Mouse (Mus musculus): ENCODE results near the gene Atf5. TPM values are rescaled to one million over a fixed set of nuclear protein-coding genes. Genes with fewer than 3 reads are reported as not detected.
A peak's percentile ranks its signal among the peaks of the same experiment; 100 is the strongest.

Atf5 gene
- total RNA-seq, 2 experiments from 2014 or later: 23.3 to 25.5 TPM

DNA sequence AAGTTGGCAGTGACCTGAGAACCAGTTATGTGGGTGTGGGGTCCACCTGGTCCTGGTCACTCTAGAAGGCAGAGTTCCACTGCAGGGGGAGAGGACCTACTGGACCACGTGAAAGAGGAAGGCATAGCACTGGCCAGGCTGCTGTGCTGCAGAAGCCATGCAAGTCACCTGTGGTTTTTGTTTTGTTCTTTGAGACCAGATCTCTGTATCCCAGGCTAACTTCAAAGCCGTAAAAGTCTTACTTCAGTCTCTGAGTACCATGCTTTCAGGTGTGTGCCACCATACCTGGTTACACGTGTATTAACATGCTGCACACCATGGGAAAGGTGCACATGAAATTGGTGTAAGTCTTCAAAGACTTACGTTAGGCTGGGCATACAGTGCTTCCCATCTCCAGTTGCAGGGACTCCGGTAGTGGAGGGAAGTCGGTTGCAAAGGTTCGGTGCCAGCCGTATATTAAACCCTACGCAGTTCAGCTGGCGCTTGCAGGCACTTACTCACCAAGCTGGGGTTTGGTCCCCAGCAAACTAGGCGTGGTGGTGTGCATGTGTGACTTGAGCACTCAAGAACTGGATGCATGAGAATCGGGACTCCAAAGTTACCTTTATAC is 35.3 kb upstream of the Atf5 start:
- intact Hi-C loops (cut with DNase I): no loop called here
- no peak for DNase-seq (ENCODE audit: low spot score in 2 of 2)

DNA sequence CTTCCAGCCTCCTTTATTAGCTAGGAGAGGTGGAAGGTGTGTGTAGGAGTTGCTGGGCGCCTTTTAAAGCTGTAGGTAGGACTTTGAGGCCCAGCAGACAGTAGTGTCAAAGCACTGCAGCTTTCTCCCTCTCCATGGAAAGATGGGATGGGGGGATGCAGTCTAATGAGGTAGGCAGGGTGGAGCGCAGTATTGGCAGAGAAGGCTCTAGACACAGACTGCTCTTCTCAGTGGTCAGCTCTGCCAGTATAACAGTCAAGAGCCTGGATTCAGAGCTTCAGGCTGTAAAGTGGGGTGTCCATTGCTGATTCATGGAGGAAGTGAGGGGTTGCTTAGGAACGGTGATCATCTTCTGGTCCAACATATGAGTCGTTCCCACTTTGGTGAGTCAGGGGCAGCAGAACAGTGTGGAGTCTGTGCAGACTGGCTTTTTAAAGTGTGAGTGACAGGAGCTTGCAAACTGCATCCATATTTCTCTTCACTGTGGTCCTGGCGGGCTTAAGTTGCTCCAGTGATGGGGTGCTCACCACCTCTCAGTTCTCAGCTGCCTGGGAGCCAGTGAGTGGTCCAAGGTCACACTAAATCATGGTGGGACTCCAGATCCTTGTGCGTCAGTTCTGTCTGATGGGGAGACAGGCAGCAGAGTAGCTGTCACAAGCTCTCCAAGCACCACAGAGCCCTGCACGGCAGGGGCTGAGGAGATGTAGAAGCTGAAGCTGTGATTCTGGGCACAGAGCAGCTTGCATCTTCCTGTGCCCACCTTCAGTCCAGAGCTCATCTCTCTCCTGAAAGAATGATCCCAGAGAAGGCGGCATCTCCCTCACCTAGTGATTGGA is 34.5 kb upstream of the Atf5 start:
- no peak for DNase-seq (ENCODE audit: low spot score in 2 of 2)
- intact Hi-C loops (cut with DNase I): no loop called here

DNA sequence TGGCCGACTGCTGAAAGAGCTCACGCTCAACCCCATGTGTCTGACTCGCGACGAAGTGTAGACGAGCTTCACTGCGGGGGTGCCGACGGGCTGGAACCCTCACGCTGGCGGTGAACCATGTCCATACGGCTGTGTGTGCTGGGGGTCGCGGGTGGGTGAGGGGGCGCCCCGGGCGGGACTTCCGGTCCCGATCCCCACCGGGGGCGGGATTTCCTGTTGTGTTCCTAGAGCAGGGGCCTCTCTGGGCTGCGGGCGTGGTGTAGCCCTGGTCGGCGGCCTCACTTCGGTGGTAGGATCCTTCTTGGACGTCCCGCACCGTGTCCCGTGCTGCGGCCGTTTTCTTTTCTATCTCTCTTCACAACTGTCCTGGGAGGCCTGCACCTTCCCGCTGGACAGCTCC is 33.7 kb upstream of the Atf5 start:
- peak; percentile 78 for DNase-seq (ENCODE audit: low spot score in 2 of 2)
- intact Hi-C loops (cut with DNase I): no loop called here

DNA sequence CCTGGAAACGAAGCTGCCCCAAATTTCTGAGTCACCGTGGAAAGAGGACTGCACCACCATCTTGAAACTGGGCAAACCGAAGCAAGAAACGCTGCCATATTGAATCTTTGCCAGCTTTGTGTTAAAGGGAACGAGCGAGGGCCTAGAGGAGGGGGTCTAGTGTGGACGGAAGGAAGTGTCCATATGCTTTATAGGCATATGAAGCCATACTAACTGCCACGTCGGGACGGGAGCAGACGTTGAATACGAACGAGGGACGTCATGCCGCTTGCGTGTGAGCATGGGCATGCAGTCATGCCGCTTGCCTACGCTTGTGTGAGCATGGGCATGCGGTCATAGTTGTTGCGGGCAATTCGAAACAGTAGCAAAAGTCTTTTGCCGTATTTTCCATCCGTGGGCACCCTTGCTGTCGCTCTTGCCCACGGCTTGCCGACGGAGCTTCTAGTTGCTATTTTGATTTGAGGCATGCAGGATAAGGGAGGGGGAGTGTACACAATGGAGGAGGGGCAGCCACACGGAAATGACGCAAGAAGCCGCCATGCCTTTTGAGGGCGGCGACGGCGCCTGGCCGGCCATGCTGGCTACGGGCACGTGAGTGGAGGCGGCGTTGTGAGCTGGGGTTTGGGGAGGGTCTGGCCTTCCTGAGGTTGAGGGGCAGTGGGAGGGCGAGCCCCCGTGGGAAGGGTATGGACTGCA is 33.1 kb upstream of the Atf5 start:
- intact Hi-C loops (cut with DNase I): loop anchor here (1.0 kb wide), 1 partner anchor 41 kb away; no protein-coding TSS in a partner anchor
- peak; percentile 91 to 96 for DNase-seq (ENCODE audit: low spot score in 2 of 2)

DNA sequence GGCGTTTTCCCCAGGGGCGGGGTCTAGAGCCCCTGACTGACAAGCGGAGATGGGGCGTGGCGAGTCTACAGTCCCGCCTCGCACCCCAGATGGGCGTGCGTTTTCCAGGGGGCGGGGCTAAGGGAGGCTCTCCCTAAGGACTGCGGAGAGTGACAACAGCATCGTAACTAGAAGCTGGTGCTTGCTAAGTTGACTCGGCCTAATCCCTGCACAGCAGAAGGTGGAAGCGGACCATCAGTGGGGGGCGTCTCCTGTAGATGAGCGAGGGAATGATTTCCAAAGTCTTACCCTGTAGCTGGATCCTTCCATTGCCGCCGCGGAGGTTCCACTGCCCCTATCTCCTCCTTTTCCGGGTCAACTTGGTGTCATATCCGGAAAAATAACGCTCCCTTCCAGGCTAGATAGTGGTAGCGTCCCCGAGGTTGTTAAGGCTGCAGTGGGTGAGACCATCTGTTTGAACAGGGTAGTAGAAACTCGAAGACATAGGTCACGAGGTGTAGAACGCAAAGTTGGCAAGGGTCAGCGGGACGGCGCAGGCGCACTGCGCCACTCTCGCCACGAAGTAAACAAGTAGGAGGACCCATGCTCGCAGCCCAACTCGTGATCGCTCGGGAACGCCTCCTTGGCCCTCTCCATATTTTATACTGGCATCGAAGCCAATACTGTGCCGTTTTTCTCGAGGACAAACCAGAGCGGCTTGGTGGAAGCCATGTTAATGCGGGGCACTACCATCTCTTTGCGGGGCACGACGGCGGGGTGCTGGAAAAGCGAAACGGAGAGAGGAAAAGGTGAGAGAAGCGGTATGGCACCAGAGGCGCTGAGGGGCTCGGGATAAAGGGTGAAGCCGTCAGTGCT is 32.3 kb upstream of the Atf5 start, which contains the start of the genes Akt1s1 and Tbc1d17:
Gene Akt1s1, plus strand, starts transcription at position 431 of the 855 bp plus-strand sequence.
Gene Tbc1d17, minus strand, starts transcription at position 519 of the 855 bp plus-strand sequence.
- intact Hi-C loops (cut with DNase I): loop anchor here (1.0 kb wide), 1 partner anchor 42 kb away; no protein-coding TSS in a partner anchor
- DNase-seq (ENCODE audit: low spot score in 2 of 2): peak; percentile 99 to 100

DNA sequence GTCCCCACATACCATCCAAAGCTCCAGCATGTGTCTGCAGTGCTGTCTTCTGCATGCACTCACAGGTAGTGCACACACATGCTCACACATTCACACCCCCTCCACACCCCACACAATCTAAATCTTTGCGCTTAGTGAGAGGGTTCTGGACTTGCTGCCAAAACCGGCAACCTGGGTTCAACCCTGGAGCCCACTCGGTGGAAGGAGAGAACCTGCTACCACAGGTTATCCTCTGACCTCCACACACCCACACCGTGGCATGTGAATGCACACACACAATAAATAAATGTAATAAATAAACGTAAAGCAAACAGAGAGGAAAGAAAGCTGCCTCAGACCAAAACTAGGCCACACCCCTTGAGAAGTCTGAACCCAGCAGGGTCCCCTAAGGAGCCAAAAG is 31.3 kb upstream of the Atf5 start:
- DNase-seq (ENCODE audit: low spot score in 2 of 2): no peak
- intact Hi-C loops (cut with DNase I): no loop called here

DNA sequence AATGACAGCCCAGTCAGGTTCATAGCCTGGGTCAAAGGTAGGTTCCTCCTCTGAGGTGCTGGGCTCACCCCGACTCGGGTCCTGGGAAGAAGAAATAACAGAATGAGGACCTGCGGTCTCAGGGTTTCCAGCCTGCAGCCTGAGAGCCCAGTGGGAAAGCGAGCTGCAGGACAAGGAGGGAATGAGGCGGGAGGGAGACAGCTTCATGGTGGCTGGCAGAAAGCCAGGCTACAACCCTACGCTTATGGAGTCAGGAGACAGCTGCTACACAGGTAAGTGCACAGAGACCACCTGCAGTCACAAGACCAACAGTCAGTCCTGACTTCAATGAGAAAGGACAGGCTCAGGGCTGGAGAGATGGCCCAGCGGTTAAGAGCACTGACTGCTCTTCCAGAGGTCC is 30.3 kb upstream of the Atf5 start:
- intact Hi-C loops (cut with DNase I): no loop called here

DNA sequence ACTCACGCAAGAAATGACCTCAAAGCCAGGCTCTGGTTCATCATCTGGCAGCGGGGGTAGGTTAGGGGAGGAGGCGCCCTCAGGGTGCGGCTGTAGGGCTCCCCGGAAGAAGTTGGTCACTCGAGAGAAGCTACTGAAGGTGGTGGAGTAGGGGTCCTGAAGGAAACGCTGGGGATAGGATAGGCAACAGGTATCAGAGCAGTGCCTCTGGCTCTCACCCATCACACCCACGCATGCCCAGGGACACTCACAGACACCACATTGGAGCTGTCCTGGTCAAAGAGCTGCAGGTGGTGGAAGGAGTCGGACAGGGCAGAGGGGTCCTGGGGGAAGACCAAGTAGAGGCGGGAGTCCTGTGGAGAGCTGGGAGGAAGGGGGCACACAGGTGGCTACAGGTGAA is 28.5 kb upstream of the Atf5 start:
- DNase-seq (ENCODE audit: low spot score in 2 of 2): no peak
- intact Hi-C loops (cut with DNase I): no loop called here

More for the DNA sequence above, 30.3 kb upstream of the Atf5 start:
- no peak for DNase-seq (ENCODE audit: low spot score in 2 of 2)

DNA sequence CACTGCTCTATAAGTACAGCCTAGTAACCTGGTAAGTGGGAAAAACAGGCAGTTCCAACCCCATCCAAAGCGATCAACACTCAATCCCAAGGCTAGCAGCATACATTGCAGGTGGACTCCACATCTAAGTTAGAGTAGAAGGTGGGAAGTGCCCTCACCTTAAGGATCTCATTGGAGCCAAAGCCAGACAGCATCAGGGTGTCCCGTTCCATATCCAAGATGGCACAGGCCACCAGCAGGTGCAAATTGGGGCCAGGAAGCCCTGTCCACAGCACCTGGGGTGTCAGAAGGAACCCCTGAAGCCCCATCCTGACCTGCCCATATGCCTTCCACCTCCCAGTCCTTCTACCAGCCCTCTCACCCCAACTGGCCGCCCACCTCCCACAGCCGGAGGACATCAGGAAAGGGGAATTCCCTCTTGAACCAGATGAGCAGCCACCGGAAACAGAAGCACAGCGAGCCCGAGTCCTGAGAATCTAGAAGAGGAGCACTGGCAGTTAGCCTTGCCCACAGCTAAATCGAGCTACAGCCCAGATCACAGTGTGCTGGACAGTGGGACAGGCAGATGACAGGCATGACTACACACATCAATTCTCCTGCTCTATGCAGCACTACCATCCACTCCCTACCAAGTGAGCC is 25.5 kb upstream of the Atf5 start:
- DNase-seq (ENCODE audit: low spot score in 2 of 2): no peak
- intact Hi-C loops (cut with DNase I): no loop called here

DNA sequence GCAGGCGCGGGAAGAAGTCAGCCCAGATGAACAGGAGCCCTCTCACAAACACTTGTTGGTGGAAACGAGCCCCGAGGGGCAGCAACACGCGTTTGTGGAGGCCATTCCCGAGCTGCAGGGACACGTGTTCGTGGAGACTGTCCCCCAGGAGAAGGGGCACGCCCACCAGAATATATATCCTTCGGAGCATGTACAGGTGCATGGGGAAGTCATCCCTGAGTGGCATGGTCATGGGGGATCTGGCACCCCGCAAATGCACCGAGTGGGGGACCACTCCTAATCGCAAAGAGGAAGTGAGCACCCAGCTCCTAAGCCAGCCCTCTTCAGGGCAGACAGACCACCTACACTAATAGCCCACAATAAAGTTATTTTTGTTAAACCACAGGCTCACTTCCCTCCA is 24.0 kb upstream of the Atf5 start:
- no peak for DNase-seq (ENCODE audit: low spot score in 2 of 2)
- intact Hi-C loops (cut with DNase I): no loop called here

DNA sequence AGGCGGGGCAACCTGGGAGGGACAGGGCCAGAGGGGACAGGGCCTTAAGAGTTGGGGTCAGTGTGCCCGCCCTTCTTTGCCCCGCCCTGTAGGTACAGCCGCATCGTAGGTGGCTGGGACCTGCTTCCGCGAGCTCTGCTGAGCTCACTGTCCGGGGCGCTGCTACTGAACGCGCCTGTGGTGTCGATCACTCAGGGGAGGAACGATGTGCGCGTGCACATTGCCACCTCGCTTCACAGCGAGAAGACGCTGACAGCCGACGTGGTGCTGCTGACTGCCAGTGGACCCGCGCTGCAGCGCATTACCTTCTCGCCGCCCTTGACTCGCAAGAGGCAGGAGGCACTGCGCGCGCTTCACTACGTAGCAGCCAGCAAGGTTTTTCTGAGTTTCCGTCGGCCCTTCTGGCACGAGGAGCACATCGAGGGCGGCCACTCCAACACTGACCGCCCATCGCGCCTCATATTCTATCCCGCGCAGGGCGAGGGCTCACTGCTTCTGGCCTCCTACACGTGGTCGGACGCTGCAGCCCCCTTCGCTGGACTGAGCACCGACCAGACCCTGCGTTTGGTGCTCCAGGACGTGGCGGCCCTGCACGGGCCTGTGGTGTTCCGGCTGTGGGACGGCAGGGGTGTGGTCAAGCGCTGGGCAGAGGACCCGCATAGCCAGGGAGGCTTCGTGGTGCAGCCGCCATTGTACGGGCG is 23.2 kb upstream of the Atf5 start:
- DNase-seq (ENCODE audit: low spot score in 2 of 2): peak; percentile 62 to 65
- intact Hi-C loops (cut with DNase I): no loop called here

DNA sequence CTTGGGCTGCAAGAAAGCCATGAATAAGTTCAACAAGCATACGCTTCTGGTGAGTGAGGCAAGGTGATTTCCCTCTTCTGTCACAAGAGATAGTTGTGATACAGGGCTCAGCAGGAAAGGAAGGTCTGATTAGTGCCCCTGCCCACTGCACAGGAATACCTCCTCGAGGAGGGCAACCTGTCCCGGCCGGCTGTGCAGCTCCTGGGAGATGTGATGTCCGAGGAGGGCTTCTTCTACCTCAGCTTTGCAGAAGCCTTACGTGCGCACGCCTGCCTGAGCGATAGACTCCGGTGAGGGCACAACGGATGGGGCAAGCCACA is 22.7 kb upstream of the Atf5 start:
- DNase-seq (ENCODE audit: low spot score in 2 of 2): no peak
- intact Hi-C loops (cut with DNase I): no loop called here

DNA sequence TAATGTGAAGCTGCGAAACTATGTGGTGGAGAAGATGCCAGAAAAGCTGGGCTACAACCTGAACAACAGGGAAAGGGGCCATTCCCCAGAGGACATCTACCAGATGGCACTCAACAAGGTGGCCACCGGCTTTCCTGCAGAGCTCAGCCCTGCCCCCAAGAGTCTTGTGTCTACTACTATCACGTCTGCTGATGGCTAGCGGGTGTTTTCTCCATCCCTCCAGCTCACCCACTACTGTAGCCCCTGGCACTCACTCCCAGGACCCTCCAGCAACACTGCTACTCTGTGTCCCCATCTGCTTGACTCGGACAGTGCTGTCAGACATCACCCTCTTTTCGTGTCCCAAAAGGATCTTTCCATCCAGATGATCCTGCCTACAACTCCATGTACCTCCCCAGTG is 21.6 kb upstream of the Atf5 start:
- intact Hi-C loops (cut with DNase I): no loop called here

DNA sequence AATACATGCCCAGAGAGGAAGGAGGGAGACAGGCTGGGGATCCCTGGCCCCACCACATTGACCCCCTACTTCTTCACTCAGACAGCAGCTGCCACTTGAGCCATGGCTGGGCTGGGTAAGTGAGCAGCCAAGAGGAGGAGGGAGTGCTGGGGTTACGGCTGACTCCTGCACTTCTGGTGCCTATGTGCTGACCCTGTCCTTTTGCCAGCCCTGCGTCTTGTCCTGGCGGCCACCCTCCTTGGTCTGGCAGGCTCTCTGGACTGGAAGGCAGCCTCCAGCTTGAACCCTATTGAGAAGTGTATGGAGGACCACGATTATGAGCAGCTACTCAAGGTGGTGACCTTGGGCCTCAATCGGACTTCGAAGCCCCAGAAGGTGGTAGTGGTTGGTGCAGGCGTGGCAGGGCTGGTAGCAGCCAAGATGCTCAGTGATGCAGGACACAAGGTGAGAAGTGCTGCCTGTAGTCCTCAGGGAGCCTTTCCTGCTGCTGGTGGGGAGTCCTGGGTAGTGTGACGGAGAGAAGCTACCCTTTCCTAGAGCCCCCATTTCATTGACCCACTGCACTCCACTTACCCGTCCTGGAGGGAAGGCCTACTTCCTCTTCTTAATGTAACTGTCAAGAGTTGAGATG is 20.1 kb upstream of the Atf5 start:
- no peak for DNase-seq (ENCODE audit: low spot score in 2 of 2)
- intact Hi-C loops (cut with DNase I): no loop called here

More for the DNA sequence above, 21.6 kb upstream of the Atf5 start:
- no peak for DNase-seq (ENCODE audit: low spot score in 2 of 2)

DNA sequence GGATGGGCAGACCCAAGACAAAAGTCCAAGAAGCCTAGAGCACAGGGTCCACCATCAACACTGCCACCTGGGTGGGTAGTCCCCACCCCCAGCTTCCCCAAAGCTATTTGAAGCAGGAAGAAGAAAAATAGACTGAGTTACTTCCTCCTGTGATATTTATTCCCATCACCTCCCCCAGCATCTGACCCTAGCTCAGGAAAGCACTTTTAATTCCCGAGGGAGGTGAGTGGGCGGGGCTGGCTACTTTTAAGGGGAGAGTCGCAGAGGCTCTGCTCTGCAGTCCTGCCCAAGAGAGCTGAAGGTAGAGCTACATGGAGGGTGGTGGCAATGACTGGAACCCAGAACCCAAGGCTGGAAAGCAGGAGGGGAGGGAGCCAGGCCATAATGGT is 19.6 kb upstream of the Atf5 start:
- DNase-seq (ENCODE audit: low spot score in 2 of 2): no peak
- intact Hi-C loops (cut with DNase I): no loop called here

DNA sequence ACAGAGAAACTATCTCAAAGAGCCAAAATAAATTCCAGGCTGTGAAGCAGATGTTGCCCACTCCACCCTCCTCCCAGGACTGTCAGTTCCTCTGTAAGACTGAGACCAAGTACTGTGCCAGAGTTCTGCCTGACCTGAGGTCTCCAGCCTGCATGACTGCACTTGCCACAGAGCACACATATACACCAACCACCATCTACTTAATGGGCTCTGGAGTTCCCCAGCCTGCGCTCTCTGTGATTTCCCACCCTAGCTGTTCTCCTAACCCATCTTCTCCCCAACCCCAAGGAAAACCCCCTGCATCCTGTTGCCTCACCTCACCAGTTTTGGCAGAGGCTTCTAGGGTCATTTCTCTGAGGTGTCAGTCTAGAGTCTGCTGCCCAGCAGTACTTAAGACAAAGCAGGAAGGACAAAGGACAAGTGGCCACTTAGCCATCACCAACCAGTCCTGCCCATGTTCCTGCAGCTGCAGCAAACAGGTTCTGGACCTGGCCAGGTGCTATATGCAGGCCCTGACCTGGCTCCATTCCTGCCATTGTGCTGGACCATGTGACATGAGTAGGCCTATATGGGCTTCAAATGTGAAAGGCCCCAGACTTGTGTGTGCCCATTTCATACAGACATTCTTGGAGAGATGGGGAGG is 19.0 kb upstream of the Atf5 start:
- no peak for DNase-seq (ENCODE audit: low spot score in 2 of 2)
- intact Hi-C loops (cut with DNase I): no loop called here

DNA sequence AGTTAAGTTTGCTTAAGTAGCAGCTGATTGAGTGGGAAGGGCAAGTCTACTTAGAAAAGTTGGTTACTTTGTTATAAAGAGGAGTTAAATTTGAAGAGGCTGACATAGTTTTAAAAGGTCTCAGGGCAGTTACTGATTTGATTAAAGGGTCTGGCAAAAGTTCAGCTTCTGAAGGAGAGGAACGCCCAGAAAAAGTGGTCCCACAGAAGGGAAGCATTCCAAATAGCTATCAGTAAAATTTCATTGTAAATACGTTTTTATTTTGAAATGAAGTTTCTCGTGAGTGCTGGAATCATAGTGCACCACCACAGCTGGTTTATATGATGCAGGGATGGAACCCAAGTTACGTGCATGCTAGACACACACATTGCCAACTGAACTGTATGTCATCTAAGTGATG is 16.3 kb upstream of the Atf5 start:
- no peak for DNase-seq (ENCODE audit: low spot score in 2 of 2)
- intact Hi-C loops (cut with DNase I): no loop called here

DNA sequence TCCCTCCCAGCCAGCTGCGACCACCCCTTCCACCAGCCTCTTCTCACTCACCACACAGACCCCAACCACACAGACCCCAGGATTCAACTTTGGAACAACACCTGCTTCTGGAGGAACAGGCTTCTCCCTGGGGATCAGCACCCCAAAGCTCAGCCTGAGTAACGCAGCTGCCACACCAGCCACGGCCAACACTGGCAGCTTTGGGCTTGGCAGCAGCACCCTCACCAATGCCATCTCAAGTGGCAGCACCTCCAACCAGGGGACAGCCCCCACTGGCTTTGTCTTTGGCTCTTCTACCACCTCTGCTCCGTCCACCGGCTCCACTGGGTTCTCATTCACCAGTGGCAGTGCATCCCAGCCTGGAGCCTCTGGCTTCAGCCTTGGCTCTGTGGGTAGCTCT is 12.2 kb upstream of the Atf5 start:
- DNase-seq (ENCODE audit: low spot score in 2 of 2): no peak
- intact Hi-C loops (cut with DNase I): no loop called here
